Mouse (Mus musculus) small intestine, adult 2 months (tissue): ENCODE results near the gene Parg.

Experiments used
- CTCF ChIP-seq: fragments of 200-500 bp; IDR thresholded peaks from 2 replicates; pipeline ENCODE4 v1.5.1; 2012; ENCODE audit warnings: low read depth, mild to moderate bottlenecking, control low read depth, inconsistent platforms, low read length, moderate library complexity, mixed read lengths; ENCODE audit not compliant: insufficient replicate concordance, insufficient read length; ENCODE audit errors: extremely low read depth
- POLR2A ChIP-seq: fragments of 200-500 bp; IDR thresholded peaks from 2 replicates; pipeline ENCODE4 v1.6.1; 2012; ENCODE audit warnings: low read depth, mild to moderate bottlenecking, control low read depth, inconsistent platforms, low read length, moderate library complexity

DNA sequence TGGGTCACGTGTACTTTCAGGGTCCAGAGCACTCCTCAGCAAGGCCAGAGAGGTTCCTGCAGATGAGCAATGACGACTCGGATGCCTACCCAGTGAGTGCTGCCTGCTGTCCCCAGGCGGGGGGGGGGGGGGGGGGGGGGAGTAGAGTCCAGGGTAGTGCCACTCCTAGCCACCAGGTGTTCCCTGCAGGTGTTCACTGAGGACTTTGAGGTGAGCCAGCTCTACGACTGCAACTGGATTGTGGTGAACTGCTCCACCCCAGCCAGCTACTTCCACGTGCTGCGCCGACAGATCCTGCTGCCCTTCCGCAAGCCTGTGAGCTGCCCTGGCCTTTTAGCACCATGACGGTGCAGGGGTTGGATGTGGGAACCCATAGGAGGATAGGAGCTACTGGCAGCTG, 142.9 kb downstream of the Parg start:
- TF ChIP-seq CTCF (no peak), POLR2A (no peak)
